Mouse (Mus musculus): ENCODE results near the gene Hdac8. TPM values are rescaled to one million over a fixed set of nuclear protein-coding genes. Genes with fewer than 3 reads are reported as not detected.
A peak's percentile ranks its signal among the peaks of the same experiment; 100 is the strongest.

Hdac8 gene
- total and polyA plus RNA-seq, 3 experiments: 8.8 to 11.8 TPM; not detected in 1

DNA sequence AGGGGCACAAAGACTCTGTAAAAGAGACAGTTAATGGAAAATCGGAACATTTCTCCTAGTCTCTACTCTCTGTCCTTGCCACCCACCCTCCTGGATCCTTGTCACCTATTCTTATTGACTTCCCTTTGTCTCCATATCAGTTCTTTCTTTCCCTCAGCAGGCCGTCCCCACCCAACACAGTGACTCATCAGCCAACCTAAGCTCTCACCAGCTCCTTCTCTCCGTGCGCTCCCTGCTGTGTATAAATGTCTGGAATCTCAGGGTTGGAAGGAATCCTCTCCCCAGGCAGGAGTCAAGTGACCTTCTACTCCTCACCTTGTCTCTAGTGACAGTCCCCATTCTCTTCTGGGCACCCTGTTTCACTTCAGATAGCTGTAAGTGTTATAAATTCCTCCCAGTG is 200.2 kb downstream of the Hdac8 start:
- TF ChIP-seq UBTF (IDR thresholded peaks at IDR 0.05; ENCODE audit: borderline replicate concordance, insufficient read depth, low read depth, low read length) (no peak), POLR2AphosphoS2 (IDR thresholded peaks at IDR 0.05; ENCODE audit: low read length) (no peak), MAZ (IDR thresholded peaks at IDR 0.05; ENCODE audit: low read depth, low read length) (no peak), MAFK (IDR thresholded peaks at IDR 0.05; ENCODE audit: borderline replicate concordance, low read depth, low read length) (no peak), ETS1 (IDR thresholded peaks at IDR 0.05; ENCODE audit: low read depth, low read length) (no peak), MXI1 (IDR thresholded peaks at IDR 0.05; ENCODE audit: low read depth, low read length) (no peak), MAX (IDR thresholded peaks at IDR 0.05; ENCODE audit: low read length) (no peak), MYC (IDR thresholded peaks at IDR 0.05; ENCODE audit: low read depth, low read length) (no peak), USF1 (IDR thresholded peaks at IDR 0.05; ENCODE audit: low read depth, low read length) (no peak), ZKSCAN1 (IDR thresholded peaks at IDR 0.05; ENCODE audit: low read depth, low read length) (no peak), EP300 (IDR thresholded peaks at IDR 0.05; ENCODE audit: low read depth in 1 of 2, low read length in 2 of 2) (no peak), ELF1 (IDR thresholded peaks at IDR 0.05; ENCODE audit: low read depth, low read length) (no peak), E2F4 (IDR thresholded peaks at IDR 0.05; ENCODE audit: borderline replicate concordance, low read depth, low read length) (no peak), MEF2A (IDR thresholded peaks at IDR 0.05; ENCODE audit: extremely low read depth, insufficient replicate concordance, low read depth, low read length, poor library complexity, severe bottlenecking) (no peak), RCOR1 (IDR thresholded peaks at IDR 0.05; ENCODE audit: low read depth, low read length) (no peak), ZNF384 (IDR thresholded peaks at IDR 0.05; ENCODE audit: low read depth, low read length) (no peak), RAD21 (IDR thresholded peaks at IDR 0.05; ENCODE audit: low read depth, low read length) (no peak)
- H3K4me3 ChIP-seq (ENCODE audit: control insufficient read depth in 1 of 2, insufficient read depth in 1 of 2, low read depth in 2 of 2, low read length in 2 of 2): no peak overlapping the region
- no peak overlapping the region for H3K9ac ChIP-seq (ENCODE audit: control insufficient read depth, low read depth, low read length, poor library complexity, severe bottlenecking)
- no peaks in the 10 kb centered on the region for H3K79me2 ChIP-seq (ENCODE audit: control insufficient read depth, insufficient read depth, low read length, poor library complexity)
- no peaks in the 10 kb centered on the region for H3K27me3 ChIP-seq (ENCODE audit: control insufficient read depth in 1 of 2, insufficient read depth in 2 of 2, low read length in 2 of 2)
- H3K27ac ChIP-seq (ENCODE audit: control insufficient read depth, low read depth, low read length): no peak overlapping the region
- H3K4me1 ChIP-seq (ENCODE audit: control insufficient read depth in 1 of 2, insufficient read depth in 2 of 2, low read length in 2 of 2): peaks cover 0 to 4% of the 10 kb centered on the region in 2 experiments; a peak in 2 of 4 replicates
- peaks cover 0 to 8% of the 10 kb centered on the region in 2 experiments; a peak in 2 of 4 replicates for H3K36me3 ChIP-seq (ENCODE audit: control insufficient read depth in 1 of 2, insufficient read depth in 2 of 2, low read length in 2 of 2)
- DNase-seq (ENCODE audit: low read depth, low spot score): peak; percentile 49
- no peaks in the 10 kb centered on the region for H3K9me3 ChIP-seq (replicated peaks; ENCODE audit: insufficient read depth, low read length)

DNA sequence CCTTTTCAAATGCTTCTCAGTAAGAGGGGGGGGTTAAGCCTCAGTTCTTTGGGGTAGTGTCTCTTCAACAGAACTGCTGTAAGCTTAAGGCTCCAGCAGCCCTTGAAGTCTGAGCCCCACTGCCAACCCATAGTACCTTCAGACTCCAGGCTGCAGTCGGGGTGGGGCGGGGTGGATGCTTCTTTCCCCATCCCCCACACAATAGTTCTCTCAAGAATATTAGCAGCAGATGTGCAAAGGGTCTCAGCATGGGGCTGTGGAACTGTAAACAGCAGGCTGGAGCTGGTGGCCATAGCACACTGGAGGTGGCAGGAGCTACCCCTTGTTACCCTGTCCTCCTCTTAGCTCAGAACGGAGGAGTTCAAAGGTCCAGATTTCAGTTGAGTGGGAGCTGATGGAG is 202.7 kb downstream of the Hdac8 start:
- Histone ChIP-seq H3K4me1 (ENCODE audit: control insufficient read depth in 1 of 2, insufficient read depth in 2 of 2, low read length in 2 of 2) (peaks cover 0 to 4% of the 10 kb centered on the region in 2 experiments; a peak in 2 of 4 replicates), H3K27ac (ENCODE audit: control insufficient read depth, low read depth, low read length) (no peak overlapping the region), H3K27me3 (ENCODE audit: control insufficient read depth in 1 of 2, insufficient read depth in 2 of 2, low read length in 2 of 2) (no peaks in the 10 kb centered on the region), H3K9me3 (replicated peaks; ENCODE audit: insufficient read depth, low read length) (no peaks in the 10 kb centered on the region), H3K4me3 (ENCODE audit: control insufficient read depth in 1 of 2, insufficient read depth in 1 of 2, low read depth in 2 of 2, low read length in 2 of 2) (no peak overlapping the region), H3K79me2 (ENCODE audit: control insufficient read depth, insufficient read depth, low read length, poor library complexity) (no peaks in the 10 kb centered on the region), H3K9ac (ENCODE audit: control insufficient read depth, low read depth, low read length, poor library complexity, severe bottlenecking) (no peak overlapping the region), H3K36me3 (ENCODE audit: control insufficient read depth in 1 of 2, insufficient read depth in 2 of 2, low read length in 2 of 2) (peaks cover 0 to 8% of the 10 kb centered on the region in 2 experiments; a peak in 2 of 4 replicates)
- TF ChIP-seq SIN3A (IDR thresholded peaks at IDR 0.05; ENCODE audit: low read length) (no peak), CHD1 (IDR thresholded peaks at IDR 0.05; ENCODE audit: low read depth, low read length) (no peak), ZKSCAN1 (IDR thresholded peaks at IDR 0.05; ENCODE audit: low read depth, low read length) (no peak), SMC3 (IDR thresholded peaks at IDR 0.05; ENCODE audit: low read depth, low read length) (no peak), ETS1 (IDR thresholded peaks at IDR 0.05; ENCODE audit: low read depth, low read length) (no peak), HCFC1 (IDR thresholded peaks at IDR 0.05; ENCODE audit: low read depth, low read length) (no peak), MYB (IDR thresholded peaks at IDR 0.05; ENCODE audit: low read depth, low read length) (no peak), TAL1 (IDR thresholded peaks at IDR 0.05; ENCODE audit: low read length) (no peak), MAFK (IDR thresholded peaks at IDR 0.05; ENCODE audit: borderline replicate concordance, low read depth, low read length) (no peak), TCF12 (IDR thresholded peaks at IDR 0.05; ENCODE audit: low read depth, low read length) (no peak), MAX (IDR thresholded peaks at IDR 0.05; ENCODE audit: low read length) (no peak), USF1 (IDR thresholded peaks at IDR 0.05; ENCODE audit: low read depth, low read length) (no peak), ZMIZ1 (IDR thresholded peaks at IDR 0.05; ENCODE audit: low read depth, low read length) (no peak)
- DNase-seq (ENCODE audit: low read depth, low spot score): no peak

Measured in MEL (cell line).